Mouse (Mus musculus): ENCODE measurements around the gene Pdk2. TPM values are rescaled to one million over a fixed set of nuclear protein-coding genes. Genes with fewer than 3 reads are reported as not detected.

Pdk2 gene
- polyA plus RNA-seq, 1 experiment from 2014 or later = 94.7 TPM

GRCm38 (mm10) chr11:95009629-95010014, 31.5 kb downstream of the Pdk2 start, which contains the start of gene Samd14:
Gene Samd14 (plus strand): TSS chr11:95009879.
- WGBS = under 1% methylated on average over 30 of the region's 32 CpGs
- Histone ChIP-seq H3K27ac (peak within 1 kb of the TSS; percentile 87), H3K9me3 (replicated peaks; ENCODE audit: low read length) (no peaks in the 10 kb centered on the region), H3K4me3 (replicated peaks; ENCODE audit: low read depth, low read length) (peak within 1 kb of the TSS; percentile 66), H3K36me3 (ENCODE audit: insufficient read depth, low read length) (0 out of 2 replicates have a peak, but pooled peaks cover 5% of the 10 kb centered on the region), H3K4me1 (replicated peaks; ENCODE audit: insufficient read depth, low read length) (peaks cover 28% of the 10 kb centered on the region), H3K27me3 (ENCODE audit: insufficient read depth, low read length) (no peaks in the 10 kb centered on the region), H3K9ac (ENCODE audit: low read depth, low read length) (peak within 1 kb of the TSS; percentile 72), H3K4me2 (ENCODE audit: low read length) (peak within 1 kb of the TSS; percentile 90)
- TF ChIP-seq CTCF (IDR thresholded peaks at IDR 0.05; ENCODE audit: low read depth) = no peak
- DNase-seq (ENCODE audit: low spot score) = peak; percentile 90
- ATAC-seq (replicated peaks; ENCODE audit: low FRiP score, low read depth) = peak; percentile 27

GRCm38 (mm10) chr11:95008661-95009628, 32.2 kb downstream of the Pdk2 start:
- WGBS = 28% methylated on average over 15 of the region's 15 CpGs
- Histone ChIP-seq H3K27me3 (ENCODE audit: insufficient read depth, low read length) (no peaks in the 10 kb centered on the region), H3K9me3 (replicated peaks; ENCODE audit: low read length) (no peaks in the 10 kb centered on the region), H3K27ac (peak overlapping the region; percentile 87), H3K9ac (ENCODE audit: low read depth, low read length) (peak overlapping the region; percentile 72), H3K4me2 (ENCODE audit: low read length) (peak overlapping the region; percentile 90), H3K4me1 (replicated peaks; ENCODE audit: insufficient read depth, low read length) (peaks cover 28% of the 10 kb centered on the region), H3K36me3 (ENCODE audit: insufficient read depth, low read length) (0 out of 2 replicates have a peak, but pooled peaks cover 4% of the 10 kb centered on the region), H3K4me3 (replicated peaks; ENCODE audit: low read depth, low read length) (peak overlapping the region; percentile 66)
- ATAC-seq (replicated peaks; ENCODE audit: low FRiP score, low read depth) (peak; percentile 45), DNase-seq (ENCODE audit: low spot score) (peak; percentile 61)
- TF ChIP-seq CTCF (IDR thresholded peaks at IDR 0.05; ENCODE audit: low read depth) = peak; percentile 8; the same call in 1 of the 2 replicates

- Histone ChIP-seq H3K4me1 (replicated peaks; ENCODE audit: insufficient read depth, low read length) (peaks cover 22% of the 10 kb centered on the region), H3K27me3 (ENCODE audit: insufficient read depth, low read length) (no peaks in the 10 kb centered on the region), H3K4me2 (ENCODE audit: low read length) (peak overlapping the region; percentile 71; the same call in 1 of the 2 replicates), H3K4me3 (replicated peaks; ENCODE audit: low read depth, low read length) (no peak overlapping the region), H3K27ac (peak overlapping the region; percentile 58; the same call in 1 of the 2 replicates), H3K9me3 (replicated peaks; ENCODE audit: low read length) (no peaks in the 10 kb centered on the region), H3K36me3 (ENCODE audit: insufficient read depth, low read length) (peaks cover 12% of the 10 kb centered on the region), H3K9ac (ENCODE audit: low read depth, low read length) (no peak overlapping the region)
- ATAC-seq (replicated peaks; ENCODE audit: low FRiP score, low read depth) = no peak
- 53% methylated on average over 3 of the region's 3 CpGs for WGBS
- DNase-seq (ENCODE audit: low spot score) = no peak
- no peak for TF ChIP-seq CTCF (IDR thresholded peaks at IDR 0.05; ENCODE audit: low read depth)
These were observed 33.7 kb downstream of the Pdk2 start for GRCm38 (mm10) chr11:95007418-95007817.

- Histone ChIP-seq H3K4me2 (ENCODE audit: low read length) (peak overlapping the region; percentile 71), H3K27me3 (ENCODE audit: insufficient read depth, low read length) (no peaks in the 10 kb centered on the region), H3K9me3 (replicated peaks; ENCODE audit: low read length) (no peaks in the 10 kb centered on the region), H3K9ac (ENCODE audit: low read depth, low read length) (peak overlapping the region; percentile 14; the same call in 1 of the 2 replicates), H3K36me3 (ENCODE audit: insufficient read depth, low read length) (peaks cover 17% of the 10 kb centered on the region), H3K27ac (peak overlapping the region; percentile 58; the same call in 1 of the 2 replicates), H3K4me3 (replicated peaks; ENCODE audit: low read depth, low read length) (peak overlapping the region; percentile 36), H3K4me1 (replicated peaks; ENCODE audit: insufficient read depth, low read length) (peaks cover 21% of the 10 kb centered on the region)
- WGBS = 2% methylated on average over 27 of the region's 27 CpGs
- TF ChIP-seq CTCF (IDR thresholded peaks at IDR 0.05; ENCODE audit: low read depth) = no peak; the same call in 1 of the 2 replicates
- ATAC-seq (replicated peaks; ENCODE audit: low FRiP score, low read depth) (0 out of 2 replicates have a peak, but pooled peaks have one; percentile 26), DNase-seq (ENCODE audit: low spot score) (peak; percentile 86)
These were observed 34.5 kb downstream of the Pdk2 start for GRCm38 (mm10) chr11:95006525-95007219.

- no peak for ATAC-seq (replicated peaks; ENCODE audit: low FRiP score, low read depth)
- H3K9me3 ChIP-seq (replicated peaks; ENCODE audit: low read length) = no peaks in the 10 kb centered on the region
- H3K4me1 ChIP-seq (replicated peaks; ENCODE audit: insufficient read depth, low read length) = peaks cover 17% of the 10 kb centered on the region
- DNase-seq (ENCODE audit: low spot score) = no peak
- no peak for TF ChIP-seq CTCF (IDR thresholded peaks at IDR 0.05; ENCODE audit: low read depth)
- H3K4me3 ChIP-seq (replicated peaks; ENCODE audit: low read depth, low read length) = no peak overlapping the region
- H3K9ac ChIP-seq (ENCODE audit: low read depth, low read length) = no peak overlapping the region
- peaks cover 19% of the 10 kb centered on the region for H3K36me3 ChIP-seq (ENCODE audit: insufficient read depth, low read length)
- H3K27me3 ChIP-seq (ENCODE audit: insufficient read depth, low read length) = no peaks in the 10 kb centered on the region
- 40% methylated on average over 4 of the region's 4 CpGs for WGBS
- H3K27ac ChIP-seq = no peak overlapping the region
- peak overlapping the region; percentile 71; the same call in 1 of the 2 replicates for H3K4me2 ChIP-seq (ENCODE audit: low read length)
These were observed 35.1 kb downstream of the Pdk2 start for GRCm38 (mm10) chr11:95006038-95006437.

GRCm38 (mm10) chr11:95004937-95005198, 36.3 kb downstream of the Pdk2 start:
- WGBS = 40% methylated on average over 6 of the region's 6 CpGs
- DNase-seq (ENCODE audit: low spot score) = no peak
- H3K4me2 ChIP-seq (ENCODE audit: low read length) = no peak overlapping the region
- H3K9ac ChIP-seq (ENCODE audit: low read depth, low read length) = 0 out of 2 replicates have a peak overlapping the region, but pooled peaks have one; percentile 23
- no peaks in the 10 kb centered on the region for H3K27me3 ChIP-seq (ENCODE audit: insufficient read depth, low read length)
- H3K36me3 ChIP-seq (ENCODE audit: insufficient read depth, low read length) = peaks cover 20% of the 10 kb centered on the region
- no peak for TF ChIP-seq CTCF (IDR thresholded peaks at IDR 0.05; ENCODE audit: low read depth)
- H3K9me3 ChIP-seq (replicated peaks; ENCODE audit: low read length) = no peaks in the 10 kb centered on the region
- H3K4me3 ChIP-seq (replicated peaks; ENCODE audit: low read depth, low read length) = no peak overlapping the region
- no peak for ATAC-seq (replicated peaks; ENCODE audit: low FRiP score, low read depth)
- H3K4me1 ChIP-seq (replicated peaks; ENCODE audit: insufficient read depth, low read length) = peaks cover 21% of the 10 kb centered on the region
- H3K27ac ChIP-seq = no peak overlapping the region

All from kidney, postnatal 0 days (tissue).